Mouse (Mus musculus): ENCODE results near the gene Rps6ka5. TPM values are rescaled to one million over a fixed set of nuclear protein-coding genes. Genes with fewer than 3 reads are reported as not detected.

The Rps6ka5 gene
- polyA plus RNA-seq, 2 experiments = 1.2 to 1.4 TPM

- Histone ChIP-seq H3K4me1 (replicated peaks; ENCODE audit: control insufficient read depth in 2 of 2, insufficient read depth in 2 of 2, low read length in 1 of 2) (peaks cover 0 to 13% of the 10 kb centered on the region in 2 experiments; a peak in 2 of 4 replicates), H3K9me3 (ENCODE audit: control insufficient read depth, low read length) (no peaks in the 10 kb centered on the region), H3K4me2 (ENCODE audit: low read depth) (peak within 1 kb of the TSS; percentile 70), H3K27ac (no peak within 1 kb of the TSS), H3K36me3 (replicated peaks; ENCODE audit: control insufficient read depth, insufficient read depth, low read depth) (no peaks in the 10 kb centered on the region), H3K4me3 (ENCODE audit: insufficient read depth in 1 of 2, low read depth in 2 of 2, low read length in 2 of 2) (peak within 1 kb of the TSS; percentile 63 to 75), H3K27me3 (ENCODE audit: control insufficient read depth, insufficient read depth, low read length) (peaks cover 3% of the 10 kb centered on the region; the same call in 1 of the 2 replicates), H3K9ac (replicated peaks) (peak within 1 kb of the TSS; percentile 64)
- 2% methylated on average over 41 of the region's 42 CpGs for WGBS (ENCODE audit: insufficient replicate concordance)
- TF ChIP-seq CTCF (IDR thresholded peaks at IDR 0.05; ENCODE audit: low read depth) = peak; percentile 19; the same call in 1 of the 2 replicates
- no peak for TF ChIP-seq EP300 (IDR thresholded peaks at IDR 0.05; ENCODE audit: low read depth)
- DNase-seq (ENCODE audit: low read depth in 3 of 3, low spot score in 3 of 3) (no peak), ATAC-seq (ENCODE audit: insufficient read depth) (peak; percentile 78)
These were observed 206.0 kb downstream of the Rps6ka5 start, which contains the start of gene Ttc7b for GRCm38 (mm10) chr12:100520794-100521186. TSS of gene Ttc7b (minus strand) at chr12:100520826.

DNA sequence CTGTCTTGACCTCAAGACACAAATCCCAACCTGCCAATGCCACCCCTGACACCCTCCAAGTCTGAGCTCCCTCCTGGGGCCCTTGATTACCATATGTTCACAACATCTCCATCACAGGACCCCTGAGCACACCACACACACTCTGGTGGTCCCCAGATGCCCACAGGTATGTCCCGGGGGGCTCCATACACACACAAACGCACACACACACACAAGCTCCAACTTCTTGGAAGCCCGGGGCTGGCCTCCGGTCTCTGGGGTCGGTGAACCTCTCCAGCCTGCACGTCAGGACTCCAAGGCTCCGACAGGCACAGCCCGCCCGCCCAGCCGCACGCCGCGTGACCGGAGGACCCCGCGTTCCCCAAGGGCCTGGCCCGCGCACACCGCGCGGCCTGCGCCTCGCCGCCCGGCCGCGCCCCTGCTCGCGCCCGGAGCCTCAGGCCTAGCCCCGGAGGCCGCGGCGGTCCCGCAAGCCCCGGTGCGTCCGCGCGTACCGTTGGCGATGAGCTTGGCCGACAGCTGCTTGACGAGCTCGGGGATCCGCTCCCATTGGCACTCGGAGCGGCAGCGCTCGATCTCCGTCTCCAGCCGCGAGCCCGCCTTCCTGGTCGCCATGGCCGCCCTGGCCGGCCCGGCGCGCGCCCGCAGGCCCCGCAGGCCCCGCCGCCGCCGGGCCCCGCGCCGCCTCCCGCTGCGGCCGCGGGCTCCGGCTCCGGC lies 206.5 kb downstream of the Rps6ka5 start:
- Histone ChIP-seq H3K36me3 (replicated peaks; ENCODE audit: control insufficient read depth, insufficient read depth, low read depth) (no peaks in the 10 kb centered on the region), H3K9ac (replicated peaks) (peak overlapping the region; percentile 64)

GRCm38 (mm10) chr12:100519684-100520076 lies 207.1 kb downstream of the Rps6ka5 start:
- H3K4me1 ChIP-seq (replicated peaks; ENCODE audit: control insufficient read depth in 2 of 2, insufficient read depth in 2 of 2, low read length in 1 of 2) = peaks cover 0 to 13% of the 10 kb centered on the region in 2 experiments; a peak in 2 of 4 replicates
- H3K9ac ChIP-seq (replicated peaks) = no peak overlapping the region
- H3K36me3 ChIP-seq (replicated peaks; ENCODE audit: control insufficient read depth, insufficient read depth, low read depth) = no peaks in the 10 kb centered on the region
- no peak for TF ChIP-seq CTCF (IDR thresholded peaks at IDR 0.05; ENCODE audit: low read depth)
- no peak for TF ChIP-seq EP300 (IDR thresholded peaks at IDR 0.05; ENCODE audit: low read depth)
- peak overlapping the region; percentile 70 for H3K4me2 ChIP-seq (ENCODE audit: low read depth)
- ATAC-seq (ENCODE audit: insufficient read depth) = no peak
- H3K27me3 ChIP-seq (ENCODE audit: control insufficient read depth, insufficient read depth, low read length) = peaks cover 3% of the 10 kb centered on the region; the same call in 1 of the 2 replicates
- H3K9me3 ChIP-seq (ENCODE audit: control insufficient read depth, low read length) = no peaks in the 10 kb centered on the region
- no peak for DNase-seq (ENCODE audit: low read depth in 3 of 3, low spot score in 3 of 3)
- H3K4me3 ChIP-seq (ENCODE audit: insufficient read depth in 1 of 2, low read depth in 2 of 2, low read length in 2 of 2) = peak overlapping the region; percentile 63 to 75
- 46% methylated on average over 7 of the region's 7 CpGs for WGBS (ENCODE audit: insufficient replicate concordance)
- H3K27ac ChIP-seq = no peak overlapping the region

More for the DNA sequence above, 206.5 kb downstream of the Rps6ka5 start:
- DNase-seq (ENCODE audit: low read depth in 3 of 3, low spot score in 3 of 3) (no peak), ATAC-seq (ENCODE audit: insufficient read depth) (peak; percentile 62)
- Histone ChIP-seq H3K4me2 (ENCODE audit: low read depth) (peak overlapping the region; percentile 70), H3K27me3 (ENCODE audit: control insufficient read depth, insufficient read depth, low read length) (peaks cover 3% of the 10 kb centered on the region; the same call in 1 of the 2 replicates), H3K27ac (no peak overlapping the region), H3K4me1 (replicated peaks; ENCODE audit: control insufficient read depth in 2 of 2, insufficient read depth in 2 of 2, low read length in 1 of 2) (peaks cover 0 to 13% of the 10 kb centered on the region in 2 experiments; a peak in 2 of 4 replicates), H3K4me3 (ENCODE audit: insufficient read depth in 1 of 2, low read depth in 2 of 2, low read length in 2 of 2) (peak overlapping the region; percentile 63 to 75), H3K9me3 (ENCODE audit: control insufficient read depth, low read length) (no peaks in the 10 kb centered on the region)
- no peak for TF ChIP-seq CTCF (IDR thresholded peaks at IDR 0.05; ENCODE audit: low read depth)
- TF ChIP-seq EP300 (IDR thresholded peaks at IDR 0.05; ENCODE audit: low read depth) = no peak
- under 1% methylated on average over 74 of the region's 76 CpGs for WGBS (ENCODE audit: insufficient replicate concordance)

- Histone ChIP-seq H3K9ac (replicated peaks) (no peak overlapping the region), H3K9me3 (ENCODE audit: control insufficient read depth, low read length) (no peaks in the 10 kb centered on the region), H3K36me3 (replicated peaks; ENCODE audit: control insufficient read depth, insufficient read depth, low read depth) (no peaks in the 10 kb centered on the region), H3K27me3 (ENCODE audit: control insufficient read depth, insufficient read depth, low read length) (peaks cover 3% of the 10 kb centered on the region; the same call in 1 of the 2 replicates), H3K4me2 (ENCODE audit: low read depth) (no peak overlapping the region), H3K4me3 (ENCODE audit: insufficient read depth in 1 of 2, low read depth in 2 of 2, low read length in 2 of 2) (no peak overlapping the region), H3K27ac (no peak overlapping the region), H3K4me1 (replicated peaks; ENCODE audit: control insufficient read depth in 2 of 2, insufficient read depth in 2 of 2, low read length in 1 of 2) (peaks cover 0 to 13% of the 10 kb centered on the region in 2 experiments; a peak in 2 of 4 replicates)
- ATAC-seq (ENCODE audit: insufficient read depth) (no peak), DNase-seq (ENCODE audit: low read depth in 3 of 3, low spot score in 3 of 3) (no peak)
- 52% methylated on average over 9 of the region's 9 CpGs for WGBS (ENCODE audit: insufficient replicate concordance)
- TF ChIP-seq CTCF (IDR thresholded peaks at IDR 0.05; ENCODE audit: low read depth) (no peak), EP300 (IDR thresholded peaks at IDR 0.05; ENCODE audit: low read depth) (no peak)
These were observed 209.4 kb downstream of the Rps6ka5 start for GRCm38 (mm10) chr12:100517371-100517770.

- no peak overlapping the region for H3K4me2 ChIP-seq (ENCODE audit: low read depth)
- H3K4me3 ChIP-seq (ENCODE audit: insufficient read depth in 1 of 2, low read depth in 2 of 2, low read length in 2 of 2) = no peak overlapping the region
- TF ChIP-seq CTCF (IDR thresholded peaks at IDR 0.05; ENCODE audit: low read depth) = no peak
- ATAC-seq (ENCODE audit: insufficient read depth) (no peak), DNase-seq (ENCODE audit: low read depth in 3 of 3, low spot score in 3 of 3) (no peak)
- no peaks in the 10 kb centered on the region for H3K9me3 ChIP-seq (ENCODE audit: control insufficient read depth, low read length)
- peaks cover 0 to 13% of the 10 kb centered on the region in 2 experiments; a peak in 2 of 4 replicates for H3K4me1 ChIP-seq (replicated peaks; ENCODE audit: control insufficient read depth in 2 of 2, insufficient read depth in 2 of 2, low read length in 1 of 2)
- H3K36me3 ChIP-seq (replicated peaks; ENCODE audit: control insufficient read depth, insufficient read depth, low read depth) = no peaks in the 10 kb centered on the region
- H3K27me3 ChIP-seq (ENCODE audit: control insufficient read depth, insufficient read depth, low read length) = peaks cover 3% of the 10 kb centered on the region; the same call in 1 of the 2 replicates
- H3K27ac ChIP-seq = no peak overlapping the region
- H3K9ac ChIP-seq (replicated peaks) = no peak overlapping the region
- 63% methylated on average over 1 of the region's 1 CpGs for WGBS (ENCODE audit: insufficient replicate concordance)
These were observed 210.5 kb downstream of the Rps6ka5 start for GRCm38 (mm10) chr12:100516161-100516838.
